Mouse (Mus musculus) stomach, postnatal 0 days (tissue): ENCODE data around the gene Unc119.

Experiments
- CTCF ChIP-seq: IDR thresholded peaks from 2 replicates; pipeline ENCODE4 v1.5.1; 2016; ENCODE audit warnings: antibody characterized with exemption, low read depth, mild to moderate bottlenecking, moderate library complexity
- EP300 ChIP-seq: optimal IDR thresholded peaks from 2 replicates; pipeline ENCODE3; 2016; ENCODE audit warnings: antibody characterized with exemption

DNA sequence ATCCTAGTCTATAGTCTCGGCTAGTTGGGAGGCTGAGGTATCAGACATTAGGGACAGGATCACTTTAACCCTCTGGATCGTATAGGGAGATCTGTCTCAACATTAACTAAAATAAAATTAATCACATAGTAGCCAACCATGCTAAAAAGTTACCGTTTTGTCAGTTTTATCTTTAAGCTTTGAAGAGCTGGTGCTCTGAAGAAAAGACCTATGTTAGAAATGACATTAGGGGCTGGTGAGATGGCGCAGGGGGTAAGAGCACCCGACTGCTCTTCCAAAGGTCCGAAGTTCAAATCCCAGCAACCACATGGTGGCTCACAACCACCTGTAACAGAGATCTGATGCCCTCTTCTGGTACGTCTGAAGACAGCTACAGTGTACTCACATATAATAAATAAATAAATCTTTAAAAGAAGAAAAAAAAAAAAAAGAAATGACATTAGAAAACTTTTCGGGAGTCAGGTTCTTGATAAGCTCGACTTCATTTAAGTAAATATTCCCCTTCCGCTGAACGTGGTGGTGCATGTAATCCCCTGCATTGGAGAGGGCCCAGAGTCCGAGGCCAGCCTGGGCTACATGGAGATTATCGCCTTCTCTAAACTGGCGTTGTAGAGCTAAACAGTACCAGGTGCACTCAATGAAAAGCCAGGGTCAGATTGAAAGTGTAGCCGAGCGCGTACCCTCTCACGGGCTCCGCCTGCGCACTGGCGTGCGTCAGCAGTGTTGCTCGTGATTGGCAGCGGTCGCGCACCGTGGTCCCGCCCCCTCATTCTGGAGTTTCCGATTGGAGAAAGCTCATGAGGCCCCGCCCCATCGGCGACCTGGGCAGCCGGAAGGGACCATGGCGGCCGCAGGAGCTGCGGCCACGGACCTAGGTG, 15.4 kb upstream of the Unc119 start, which contains the start of gene Pigs:
- TF ChIP-seq CTCF: peak; percentile 44
- no peak for TF ChIP-seq EP300
